Mouse (Mus musculus) olfactory bulb, adult 2 months (tissue): Measurements from ENCODE around the gene Dlx2.

Experiments
- CTCF ChIP-seq: fragments of 200-500 bp; IDR thresholded peaks from 2 replicates; pipeline ENCODE4 v1.5.1; 2012; ENCODE audit warnings: low read depth, mild to moderate bottlenecking, low read length, moderate library complexity; ENCODE audit not compliant: insufficient read depth
- POLR2A ChIP-seq: fragments of 200-500 bp; IDR thresholded peaks from 2 replicates; pipeline ENCODE4 v1.6.1; 2012; ENCODE audit warnings: mild to moderate bottlenecking, low read depth, low read length, moderate library complexity; ENCODE audit not compliant: insufficient read depth

- no peak for TF ChIP-seq POLR2A
- no peak for TF ChIP-seq CTCF
These were observed 30.5 kb upstream of the Dlx2 start for GRCm38 (mm10) chr2:71577059-71577458.
